Mouse (Mus musculus): ENCODE results near the gene Olfr287.

The Olfr287 gene

GRCm38 (mm10) chr15:98220877-98221276 lies at the start of gene Olfr287, which contains the start of gene Gm44579:
Olfr287 (minus strand) TSS chr15:98221056.
Gm44579 (minus strand) TSS chr15:98220977.
- DNase-seq (ENCODE audit: inconsistent ontology term), result no peak

DNA sequence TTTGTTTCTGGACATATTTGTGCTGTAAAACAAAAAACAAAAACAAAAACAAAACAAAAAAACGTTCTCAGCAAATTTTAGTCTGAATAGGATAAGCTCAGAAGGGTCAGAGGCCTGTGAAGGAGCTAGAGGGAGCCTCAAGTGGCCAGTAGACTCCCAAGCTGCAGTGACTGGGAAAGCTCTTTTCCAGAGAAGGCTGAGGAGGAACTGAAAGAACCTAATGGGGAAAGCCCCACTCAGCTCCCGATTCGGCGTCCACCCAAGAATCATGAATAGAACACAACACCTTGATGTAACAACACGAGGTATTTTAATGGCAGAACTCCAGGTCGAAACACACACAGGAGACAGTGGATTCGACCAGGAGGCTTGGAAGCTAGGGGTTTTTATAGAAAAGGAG lies 36.9 kb upstream of the Olfr287 start:
- no peak for DNase-seq (ENCODE audit: inconsistent ontology term)

- DNase-seq (ENCODE audit: inconsistent ontology term), result no peak
Measured at GRCm38 (mm10) chr15:98257193-98257592, 36.3 kb upstream of the Olfr287 start, which contains the start of gene H1fnt. H1fnt (minus strand) TSS chr15:98257293.

DNA sequence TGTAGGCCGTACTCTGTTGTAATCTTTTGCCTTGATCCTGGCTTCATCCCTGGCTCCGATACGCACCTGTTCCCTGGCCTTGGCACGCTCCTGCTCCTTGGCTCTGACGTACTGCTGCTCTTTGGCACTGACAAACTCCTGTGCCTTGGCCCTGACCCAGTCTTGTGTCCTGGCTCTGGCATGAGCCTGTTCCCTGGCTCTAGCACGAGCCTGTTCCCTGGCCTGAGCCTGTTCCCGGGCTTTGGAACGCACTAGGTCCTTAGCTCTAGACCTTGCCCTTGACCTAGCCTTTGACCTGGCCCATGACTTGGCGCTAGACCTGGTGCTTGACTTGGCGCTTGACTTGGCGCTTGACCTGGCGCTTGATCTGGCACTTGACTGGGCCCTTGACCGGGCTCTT lies 35.4 kb upstream of the Olfr287 start:
- DNase-seq (ENCODE audit: inconsistent ontology term), result no peak

- no peak for DNase-seq (ENCODE audit: inconsistent ontology term)
Measured at GRCm38 (mm10) chr15:98235442-98235841, 14.6 kb upstream of the Olfr287 start.

DNA sequence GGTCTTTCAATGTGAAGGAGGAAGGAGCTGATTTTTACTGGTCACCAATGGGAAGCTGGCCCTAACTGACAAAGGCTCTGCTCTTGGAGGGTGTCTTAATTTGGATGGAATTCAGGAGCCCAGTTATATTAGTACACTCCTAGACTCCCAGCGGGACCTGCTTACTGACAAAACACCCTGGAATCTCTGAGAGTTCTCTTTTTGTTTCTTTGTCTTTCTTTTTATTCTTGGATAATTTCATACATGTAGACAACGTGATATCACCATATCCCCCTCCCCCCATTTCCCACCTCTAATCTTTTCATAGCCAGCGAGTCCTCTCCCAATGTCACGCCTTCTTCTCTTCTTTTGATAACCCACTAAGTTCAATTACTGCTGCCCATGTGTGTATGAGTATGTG lies 13.5 kb upstream of the Olfr287 start, which contains the start of gene Olfr286:
TSS of gene Olfr286 (minus strand) at position 101 of the 400 bp plus-strand sequence.
- DNase-seq (ENCODE audit: inconsistent ontology term), result no peak

DNA sequence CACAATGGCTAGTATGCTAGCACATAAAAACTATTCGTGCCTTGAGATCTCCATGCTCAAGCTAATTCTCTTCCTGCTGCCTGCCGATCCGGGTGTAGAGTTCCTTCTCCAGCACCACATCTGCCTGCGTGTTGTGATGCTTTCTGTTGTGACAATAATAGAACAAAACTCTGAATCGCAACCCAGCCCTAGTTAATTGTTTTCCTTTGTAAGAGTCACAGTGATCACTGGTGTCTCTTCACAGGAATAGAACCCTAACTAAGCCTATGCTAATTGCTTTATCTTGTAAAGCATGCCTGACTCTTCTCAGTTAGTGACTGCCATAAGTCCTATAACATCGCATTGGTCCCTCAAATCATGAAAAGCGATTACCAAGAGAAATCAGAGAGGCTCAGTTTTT lies 5.2 kb upstream of the Olfr287 start:
- DNase-seq (ENCODE audit: inconsistent ontology term), result no peak

DNA sequence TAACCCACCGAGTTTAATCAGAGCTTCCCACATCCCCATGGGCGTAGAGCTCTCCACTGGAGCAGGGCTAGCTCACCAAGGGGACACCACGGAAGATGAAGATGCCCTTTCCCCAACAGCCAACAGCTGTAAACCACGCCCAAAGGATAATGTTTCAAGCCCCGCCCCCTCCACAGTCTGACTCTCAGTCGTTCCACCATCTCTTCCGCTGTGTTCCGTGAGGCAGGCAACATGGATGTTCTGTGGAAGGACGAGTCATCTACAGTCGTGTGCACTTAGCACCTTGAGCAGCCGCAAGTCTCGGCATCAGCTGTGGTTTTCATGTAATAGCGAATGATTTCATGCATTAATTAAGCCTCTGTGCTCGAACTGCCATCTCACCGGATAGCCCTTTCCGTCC lies 4.8 kb upstream of the Olfr287 start:
- DNase-seq (ENCODE audit: inconsistent ontology term), result no peak

- no peak for DNase-seq (ENCODE audit: inconsistent ontology term)
Measured at GRCm38 (mm10) chr15:98222377-98222776, 1.5 kb upstream of the Olfr287 start.

- no peak for DNase-seq (ENCODE audit: inconsistent ontology term)
Measured at GRCm38 (mm10) chr15:98214130-98214529, 6.7 kb downstream of the Olfr287 start.

DNA sequence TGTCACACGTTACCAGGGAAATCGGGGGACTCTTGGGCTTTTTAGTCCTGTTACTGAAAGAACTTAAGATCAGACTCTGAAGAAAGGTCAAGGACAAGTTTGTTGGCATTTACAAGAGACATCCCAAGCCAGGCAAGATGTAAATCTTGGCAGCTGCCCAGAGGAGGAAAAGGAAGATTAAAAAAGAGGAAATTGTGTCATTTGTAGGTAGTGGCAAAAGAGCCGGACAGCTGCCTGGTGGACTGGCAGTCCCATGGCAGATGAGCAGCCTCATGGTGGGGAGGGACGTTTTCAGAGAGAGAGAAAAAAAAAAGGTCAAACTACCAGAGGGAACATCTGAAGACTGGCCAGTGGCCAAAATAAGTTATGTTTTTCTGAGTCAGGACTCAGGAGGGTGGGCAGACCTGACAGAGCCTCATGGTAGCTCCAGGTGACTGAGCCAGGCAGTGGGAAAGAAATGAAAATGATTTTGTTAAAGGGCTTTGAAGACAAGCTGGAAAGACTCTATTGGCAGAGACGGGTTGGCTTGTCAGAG lies 7.5 kb downstream of the Olfr287 start:
- no peak for DNase-seq (ENCODE audit: inconsistent ontology term)

GRCm38 (mm10) chr15:98209676-98210075 lies 11.2 kb downstream of the Olfr287 start:
- peak; percentile 74 for DNase-seq (ENCODE audit: inconsistent ontology term)

DNA sequence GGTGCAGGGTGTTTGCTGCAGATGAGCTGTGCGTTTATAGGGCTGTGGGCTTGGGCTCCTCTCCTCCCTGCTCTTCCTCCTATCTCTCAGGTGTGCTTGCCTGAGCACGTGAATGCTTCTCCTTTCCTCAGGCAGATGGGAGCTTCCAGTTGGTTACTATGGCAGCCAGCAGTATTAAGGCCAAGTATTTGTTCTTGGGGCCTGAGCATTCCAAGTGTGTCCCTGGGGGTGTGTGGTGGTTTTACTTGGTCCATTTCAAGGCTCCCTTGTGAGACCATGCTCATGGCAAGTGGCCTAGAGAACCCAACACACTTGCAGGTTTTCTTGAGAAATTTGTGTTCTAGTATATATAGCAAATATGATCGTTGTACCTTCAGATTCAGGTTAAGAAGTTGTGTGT lies 25.4 kb downstream of the Olfr287 start, which contains the start of gene Olfr288:
TSS of gene Olfr288 (minus strand) at position 101 of the 400 bp plus-strand sequence.
- DNase-seq (ENCODE audit: inconsistent ontology term), result no peak

GRCm38 (mm10) chr15:98184456-98184855 lies 36.4 kb downstream of the Olfr287 start:
- DNase-seq (ENCODE audit: inconsistent ontology term), result no peak

DNA sequence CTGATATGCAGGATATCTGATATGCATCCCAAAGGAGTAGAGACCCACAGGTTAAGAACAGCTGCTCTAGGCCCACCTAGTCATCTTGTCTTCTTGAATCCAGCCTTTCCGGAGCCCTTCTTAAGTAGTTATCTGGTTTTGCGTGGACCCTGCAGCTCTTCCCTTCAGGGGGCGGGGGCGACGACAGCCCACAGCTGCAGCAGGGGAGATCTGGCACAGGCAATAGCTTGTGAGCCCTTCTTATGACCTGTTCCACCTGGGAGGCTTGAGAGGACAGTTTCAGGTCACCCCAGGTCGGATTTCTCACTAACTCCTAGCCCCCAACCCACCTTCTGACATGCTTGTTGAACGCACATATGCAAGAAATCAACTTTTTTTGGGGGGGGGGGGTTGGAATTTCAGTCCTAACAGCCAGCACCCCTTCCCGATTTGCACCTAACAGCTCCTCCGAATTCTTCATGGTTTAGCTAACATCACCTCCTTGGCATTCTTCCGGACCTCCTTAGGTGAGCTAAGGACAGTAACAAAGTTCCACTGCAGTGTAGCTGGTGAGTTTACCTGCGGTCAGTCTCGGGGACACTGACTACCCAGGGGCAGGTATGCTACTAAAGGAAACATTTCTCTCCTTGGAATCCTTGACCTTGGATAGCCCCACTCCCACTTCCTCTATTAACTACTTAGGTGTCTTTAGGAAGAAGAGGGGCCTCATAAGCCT lies 38.8 kb downstream of the Olfr287 start:
- no peak for DNase-seq (ENCODE audit: inconsistent ontology term)

- DNase-seq (ENCODE audit: inconsistent ontology term), result peak; percentile 94
Measured at GRCm38 (mm10) chr15:98181132-98181711, 39.6 kb downstream of the Olfr287 start.

DNA sequence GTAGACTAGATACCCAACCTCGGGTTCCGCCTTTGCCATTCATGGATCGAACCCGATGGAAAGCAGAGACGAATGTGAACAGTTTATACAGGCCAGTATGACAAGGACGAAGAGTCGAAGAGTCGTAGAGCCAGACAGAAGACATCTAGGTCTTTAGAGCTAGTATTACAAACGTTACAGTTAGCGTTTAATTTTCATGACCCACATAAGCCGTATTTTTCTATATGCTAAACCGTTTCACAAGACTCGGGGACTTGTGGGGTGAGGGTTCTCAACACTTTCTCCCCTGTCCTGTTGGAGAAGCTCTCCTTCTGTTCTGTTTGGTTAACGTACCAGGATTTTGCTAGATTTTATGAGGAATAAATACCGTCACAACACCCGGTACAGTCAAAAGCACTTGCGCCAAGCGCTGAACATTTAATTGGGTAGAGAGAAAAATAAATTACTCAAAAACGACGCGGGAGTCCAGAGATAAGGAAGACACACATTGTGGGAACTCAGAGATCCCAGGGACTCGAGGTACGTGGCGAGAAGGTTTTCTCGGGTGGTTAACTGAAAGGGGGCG lies 40.2 kb downstream of the Olfr287 start:
- no peak for DNase-seq (ENCODE audit: inconsistent ontology term)

- DNase-seq (ENCODE audit: inconsistent ontology term), result no peak
Measured at GRCm38 (mm10) chr15:98177320-98177719, 43.5 kb downstream of the Olfr287 start.

DNA sequence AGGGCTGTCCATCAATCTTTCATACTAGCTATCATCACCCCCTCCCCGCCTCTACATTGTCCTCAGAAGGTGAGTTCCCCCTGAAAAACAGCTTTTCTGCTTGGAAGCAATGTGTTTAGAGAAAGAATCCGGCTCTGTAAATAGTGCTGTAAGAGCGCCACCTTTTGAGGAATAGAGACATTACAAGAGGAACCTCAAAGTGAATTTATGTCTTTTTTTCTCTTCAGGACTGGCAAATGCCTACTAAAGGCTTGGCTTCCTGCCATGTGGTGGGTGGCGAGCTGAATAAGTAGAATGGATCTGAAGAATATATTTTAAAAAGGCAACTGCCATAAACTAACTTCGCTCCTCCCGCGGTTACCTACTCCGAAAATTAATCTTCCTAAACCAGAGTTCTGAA lies 47.0 kb downstream of the Olfr287 start:
- DNase-seq (ENCODE audit: inconsistent ontology term), result peak; percentile 42

DNA sequence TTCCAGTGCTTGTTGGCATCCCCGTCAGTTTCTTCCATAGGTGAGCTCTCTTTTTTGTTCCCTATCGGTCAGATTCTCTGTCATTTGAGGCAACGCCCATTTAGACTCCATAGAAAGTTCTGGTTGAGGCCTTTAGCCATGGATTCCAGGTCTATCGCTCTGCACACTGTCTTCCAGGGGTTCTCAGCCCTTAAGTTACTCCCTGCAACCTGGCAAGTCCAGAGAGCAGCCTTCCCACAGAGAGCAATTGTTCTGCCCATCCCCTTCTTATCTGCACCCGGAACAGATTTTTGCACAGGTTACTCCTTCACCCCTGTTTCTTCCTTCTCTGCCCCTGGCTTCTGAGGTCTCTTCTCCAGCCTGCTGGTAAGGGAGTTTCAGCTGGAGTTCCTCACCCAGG lies 48.7 kb downstream of the Olfr287 start:
- no peak for DNase-seq (ENCODE audit: inconsistent ontology term)

DNA sequence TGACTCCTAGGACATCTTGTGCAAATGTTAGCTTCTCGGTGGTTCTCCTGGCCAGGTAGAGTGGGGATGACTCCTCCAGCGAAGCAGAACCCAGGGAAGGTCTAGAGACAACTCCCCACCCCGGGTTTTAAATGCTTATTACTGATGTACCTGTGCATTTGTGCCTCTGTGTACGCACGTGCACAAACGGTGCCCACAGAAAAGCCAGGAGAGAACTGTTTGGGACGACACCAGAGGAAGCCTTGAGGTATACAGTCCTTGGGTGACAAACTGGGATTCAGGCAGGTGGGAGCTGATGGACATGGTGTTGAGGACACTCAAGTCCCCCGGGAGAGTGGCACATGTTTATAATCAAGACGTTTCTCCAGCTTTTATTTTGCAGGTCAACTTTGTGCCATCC lies 49.9 kb downstream of the Olfr287 start:
- no peak for DNase-seq (ENCODE audit: inconsistent ontology term)

- peak; percentile 51 for DNase-seq (ENCODE audit: inconsistent ontology term)
Measured at GRCm38 (mm10) chr15:98170365-98170764, 50.5 kb downstream of the Olfr287 start.

DNA sequence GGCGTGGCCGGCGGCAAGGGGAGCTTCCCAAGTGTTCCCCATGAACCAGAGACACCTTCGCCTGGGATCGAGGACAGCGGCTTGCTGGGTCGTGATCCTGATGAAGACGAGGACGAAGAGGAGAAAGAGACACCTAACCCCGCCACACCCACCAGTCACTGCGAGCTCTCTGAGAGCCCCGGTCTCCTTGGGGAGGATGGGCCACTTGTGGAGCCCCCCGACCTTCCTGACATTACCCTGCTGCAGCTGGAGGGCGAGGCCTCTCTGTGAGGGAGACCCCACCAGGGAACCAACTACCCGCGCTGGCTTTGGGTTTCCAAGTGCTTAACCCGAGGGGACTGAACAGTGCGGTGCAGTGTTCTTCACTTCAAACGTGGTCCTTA lies 52.2 kb downstream of the Olfr287 start:
- DNase-seq (ENCODE audit: inconsistent ontology term), result no peak

Measured in Muller cell, postnatal 12 days (primary cell).